In genomic region chr12:3791257-3791656, GRCm38 (mm10) we compare ENCODE assay signal across 8 mouse cellular contexts. TPM values are rescaled to one million over a fixed set of nuclear protein-coding genes. Genes with fewer than 3 reads are reported as not detected.
DNase-seq lines count a peak whose midpoint lies in the region; ATAC-seq and TF ChIP-seq lines count a peak whose summit lies in the region.

No protein-coding gene starts in this region.

- intact Hi-C loops in heart, postnatal 36 days (cut with DNase I): loop anchor here (1.0 to 5.0 kb wide), 2 partner anchors 9 to 34 kb away; no protein-coding TSS in a partner anchor

- H3K4me2 ChIP-seq in heart, embryonic 12.5 days: peak overlapping the region; percentile 48
- peak overlapping the region; percentile 51 for H3K4me2 ChIP-seq in hindbrain, embryonic 13.5 days
- peak overlapping the region; percentile 36; the same call in 1 of the 2 replicates for H3K4me2 ChIP-seq in midbrain, embryonic 11.5 days

- H3K9ac ChIP-seq in heart, embryonic 12.5 days: no peak overlapping the region
- H3K9ac ChIP-seq in MEL (ENCODE audit: control insufficient read depth, low read depth, low read length, poor library complexity, severe bottlenecking): peak overlapping the region; percentile 53
- H3K9ac ChIP-seq in hindbrain, embryonic 13.5 days: no peak overlapping the region
- H3K9ac ChIP-seq in midbrain, embryonic 11.5 days (ENCODE audit: low read length): no peak overlapping the region

- no peaks in the 10 kb centered on the region for H3K36me3 ChIP-seq in heart, embryonic 12.5 days
- no peaks in the 10 kb centered on the region for H3K36me3 ChIP-seq in MEL (ENCODE audit: control insufficient read depth in 1 of 2, insufficient read depth in 2 of 2, low read length in 2 of 2)
- no peaks in the 10 kb centered on the region for H3K36me3 ChIP-seq in hindbrain, embryonic 13.5 days
- H3K36me3 ChIP-seq in midbrain, embryonic 11.5 days (ENCODE audit: control insufficient read depth, insufficient read depth, low read length): no peaks in the 10 kb centered on the region

- WGBS in heart, embryonic 12.5 days: 51% methylated on average over 7 of the region's 7 CpGs
- WGBS in hindbrain, embryonic 13.5 days: 62% methylated on average over 7 of the region's 7 CpGs
- 70% methylated on average over 7 of the region's 7 CpGs for WGBS in midbrain, embryonic 11.5 days

- TF ChIP-seq POLR2A in MEL (IDR thresholded peaks at IDR 0.05; ENCODE audit: control insufficient read depth in 1 of 2, insufficient read depth in 1 of 2, low read depth in 1 of 2, low read length in 2 of 2, poor library complexity in 1 of 2): no peak

- no peak overlapping the region for H3K27ac ChIP-seq in heart, embryonic 12.5 days (ENCODE audit: poor library complexity, severe bottlenecking)
- no peak overlapping the region for H3K27ac ChIP-seq in MEL (ENCODE audit: control insufficient read depth, low read depth, low read length)
- no peak overlapping the region for H3K27ac ChIP-seq in hindbrain, embryonic 13.5 days
- H3K27ac ChIP-seq in midbrain, embryonic 11.5 days (ENCODE audit: low read depth, low read length): no peak overlapping the region

- TF ChIP-seq CTCF in MEL (IDR thresholded peaks at IDR 0.05 in 2 of 3, conservative IDR thresholded peaks at IDR 0.05 in 1 of 3; ENCODE audit: control insufficient read depth in 1 of 3, insufficient read depth in 1 of 3, low read depth in 2 of 3, low read length in 3 of 3, poor library complexity in 1 of 3, severe bottlenecking in 1 of 3): no peak

- no peak for DNase-seq in heart, postnatal 36 days
- DNase-seq in MEL (ENCODE audit: low read depth, low spot score): peak; percentile 46
- no peak for DNase-seq in midbrain, embryonic 11.5 days (ENCODE audit: low spot score, missing footprints)
- no peak for DNase-seq in gastrocnemius, adult 18-20 months (ENCODE audit: low spot score)
- DNase-seq in natural killer cell, adult 2 months (ENCODE audit: low spot score in 2 of 2): no peak
- DNase-seq in frontal cortex, postnatal 25 days (ENCODE audit: low spot score in 2 of 2): no peak

- H3K79me2 ChIP-seq in MEL (ENCODE audit: control insufficient read depth, insufficient read depth, low read length, poor library complexity): no peaks in the 10 kb centered on the region

- TF ChIP-seq RAD21 in MEL (IDR thresholded peaks at IDR 0.05; ENCODE audit: low read depth, low read length): no peak

- ATAC-seq in heart, embryonic 12.5 days (ENCODE audit: insufficient number of reproducible peaks, low FRiP score): no peak
- peak; percentile 29 for ATAC-seq in hindbrain, embryonic 13.5 days (ENCODE audit: low FRiP score)
- peak; percentile 15; the same call in 1 of the 2 replicates for ATAC-seq in midbrain, embryonic 11.5 days (ENCODE audit: low FRiP score)

- no peaks in the 10 kb centered on the region for H3K27me3 ChIP-seq in heart, embryonic 12.5 days (replicated peaks)
- H3K27me3 ChIP-seq in MEL (ENCODE audit: control insufficient read depth in 1 of 2, insufficient read depth in 2 of 2, low read length in 2 of 2): no peaks in the 10 kb centered on the region
- H3K27me3 ChIP-seq in hindbrain, embryonic 13.5 days: peaks cover 5% of the 10 kb centered on the region; the same call in 1 of the 2 replicates
- peaks cover 2% of the 10 kb centered on the region; the same call in 1 of the 2 replicates for H3K27me3 ChIP-seq in midbrain, embryonic 11.5 days (ENCODE audit: control insufficient read depth, insufficient read depth, low read length)

- peaks cover 27% of the 10 kb centered on the region for H3K4me1 ChIP-seq in heart, embryonic 12.5 days (replicated peaks)
- H3K4me1 ChIP-seq in MEL (ENCODE audit: control insufficient read depth in 1 of 2, insufficient read depth in 2 of 2, low read length in 2 of 2): peaks cover 0 to 8% of the 10 kb centered on the region in 2 experiments; a peak in 2 of 4 replicates
- peaks cover 11% of the 10 kb centered on the region for H3K4me1 ChIP-seq in hindbrain, embryonic 13.5 days (replicated peaks)
- H3K4me1 ChIP-seq in midbrain, embryonic 11.5 days (ENCODE audit: control insufficient read depth, insufficient read depth, low read length): peaks cover 16% of the 10 kb centered on the region

- no peak overlapping the region for H3K4me3 ChIP-seq in heart, embryonic 12.5 days
- H3K4me3 ChIP-seq in MEL (ENCODE audit: control insufficient read depth in 1 of 2, insufficient read depth in 1 of 2, low read depth in 2 of 2, low read length in 2 of 2): peak overlapping the region; percentile 64 to 91
- peak overlapping the region; percentile 29 for H3K4me3 ChIP-seq in hindbrain, embryonic 13.5 days
- no peak overlapping the region for H3K4me3 ChIP-seq in midbrain, embryonic 11.5 days (ENCODE audit: low read depth, low read length)

- no peak for TF ChIP-seq EP300 in MEL (IDR thresholded peaks at IDR 0.05; ENCODE audit: low read depth in 1 of 2, low read length in 2 of 2)

- H3K9me3 ChIP-seq in heart, embryonic 12.5 days (replicated peaks): no peaks in the 10 kb centered on the region
- H3K9me3 ChIP-seq in MEL (replicated peaks; ENCODE audit: insufficient read depth, low read length): no peaks in the 10 kb centered on the region
- no peaks in the 10 kb centered on the region for H3K9me3 ChIP-seq in hindbrain, embryonic 13.5 days
- H3K9me3 ChIP-seq in midbrain, embryonic 11.5 days (ENCODE audit: control insufficient read depth, low read length): no peaks in the 10 kb centered on the region

TF ChIP-seq in MEL, 35 proteins besides CTCF, POLR2A, EP300 and RAD21:
- TF ChIP-seq USF2 (IDR thresholded peaks at IDR 0.05; ENCODE audit: borderline replicate concordance in 1 of 2, insufficient read depth in 1 of 2, low read depth in 1 of 2, low read length in 2 of 2) (no peak), ZKSCAN1 (IDR thresholded peaks at IDR 0.05; ENCODE audit: low read depth, low read length) (no peak), MAZ (IDR thresholded peaks at IDR 0.05; ENCODE audit: low read depth, low read length) (0 out of 2 replicates have a peak, but pooled peaks have one; percentile 19), ELF1 (IDR thresholded peaks at IDR 0.05; ENCODE audit: low read depth, low read length) (no peak)

RNA-seq across cellular contexts. Expression of gene Dnmt3a, which starts 14.6 kb away (rescaled TPM):
- polyA plus RNA-seq in heart, embryonic 12.5 days (2016; fragmentation: Nextera tagmentation; extraction: Ambion mirVana): 139 and 142 TPM in 2 replicates
- total RNA-seq in heart, postnatal 36 days (2021): 10 to 100 TPM; 71.7 to 75.8 TPM
- total RNA-seq in MEL (2012; rRNA removed): 15.4 and 15.9 TPM in 2 replicates
- 10 to 100 TPM in 1 of 2 experiments, not detected in 1; 34.4 TPM for polyA plus RNA-seq in MEL (2012; ENCODE audit: insufficient read depth in 1 of 2, insufficient read length in 2 of 2, low read depth in 1 of 2, low replicate concordance in 2 of 2, missing spikeins in 1 of 2)
- 126 and 132 TPM in 2 replicates for polyA plus RNA-seq in hindbrain, embryonic 13.5 days (2015; fragmentation: Nextera tagmentation; extraction: Ambion mirVana)
- 49.6 and 56.5 TPM in 2 replicates for polyA plus RNA-seq in midbrain, embryonic 11.5 days (2014; fragmentation: Nextera tagmentation; extraction: Ambion mirVana)
- total RNA-seq in gastrocnemius, adult 18-20 months (2021): 10 to 100 TPM; 54.6 to 62.0 TPM

Comparison
In these comparisons a context has a peak if more than half of its experiments do, and no peak if none do; other contexts are left out.
1. H3K4me3 ChIP-seq: peak in MEL (2 of 2) and hindbrain, embryonic 13.5 days (single experiment); none in heart, embryonic 12.5 days (single experiment) and midbrain, embryonic 11.5 days (single experiment).
2. Peak in every context shown above with its lines, with median percentiles within 50 percentile points of each other: H3K4me2 ChIP-seq.